ENCODE assay signal across 17 mouse cellular contexts in genomic region chr16:97328602-97329001, GRCm38 (mm10). TPM values are rescaled to one million over a fixed set of nuclear protein-coding genes. Genes with fewer than 3 reads are reported as not detected.
"Had no signal": no experiment of that assay in that cellular context is flagged by ENCODE, and none has a peak within 500 bp of the region (broad histone marks: within the 10 kb centered on the region; RNA-seq: fewer than 3 reads in every experiment).

No protein-coding gene starts in this region.

- DNase-seq: retina, postnatal 1 day; right cerebral cortex, adult 18-20 months; right cerebral cortex, postnatal 14 days; right cerebral cortex, postnatal 25 days; right cerebral cortex, postnatal 4 days; spleen, adult 18-20 months; thymus, adult 18-20 months; thymus, adult 2 months; thymus, postnatal 14 days; thymus, postnatal 25 days; thymus, postnatal 36 days; thymus, postnatal 4 days had no signal

- H3K4me2 ChIP-seq: neural tube, embryonic 12.5 days; neural tube, embryonic 13.5 days; neural tube, embryonic 15.5 days; stomach, embryonic 15.5 days had no signal

- H3K36me3 ChIP-seq: neural tube, embryonic 12.5 days; neural tube, embryonic 13.5 days; neural tube, embryonic 15.5 days; stomach, embryonic 15.5 days had no signal

- H3K4me3 ChIP-seq: neural tube, embryonic 12.5 days; neural tube, embryonic 13.5 days; neural tube, embryonic 15.5 days; stomach, embryonic 15.5 days had no signal

- H3K27me3 ChIP-seq: neural tube, embryonic 12.5 days; neural tube, embryonic 13.5 days; neural tube, embryonic 15.5 days; stomach, embryonic 15.5 days had no signal

RNA-seq across cellular contexts. Expression of gene Bace2, which starts 27.9 kb away (rescaled TPM):
- total RNA-seq: neutrophil, adult 5-6 weeks had no signal
